Mouse (Mus musculus): ENCODE measurements at regions not wholly inside any gene's neighbourhood (a gene's known extent, or its start where the extent isn't known, plus 50 kb on each side); places are given as distances from the start of the nearest gene placed in this dataset.
A peak's percentile ranks its signal among the peaks of the same experiment; 100 is the strongest.

DNA sequence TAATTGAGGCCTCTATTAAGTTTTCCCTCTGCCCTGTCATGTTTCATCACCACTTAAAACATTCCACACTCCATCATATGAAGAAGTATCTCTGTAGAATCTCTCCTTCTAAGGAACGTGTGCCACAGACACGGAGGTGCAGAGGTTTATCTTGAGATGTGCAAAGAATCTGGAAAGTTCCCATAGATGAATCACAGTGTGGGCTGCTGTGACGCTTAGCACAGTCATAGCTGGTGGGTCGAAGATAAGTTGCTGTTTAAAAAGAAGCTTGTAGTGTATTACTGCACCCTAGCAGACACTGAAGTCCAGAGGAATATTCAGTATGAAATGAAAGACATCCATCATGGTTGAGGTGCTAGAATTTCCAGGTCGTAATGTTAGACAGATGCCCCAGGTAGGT lies 179.9 kb upstream of the 4930583I09Rik start:
- DNase-seq (ENCODE audit: low spot score) = no peak

DNA sequence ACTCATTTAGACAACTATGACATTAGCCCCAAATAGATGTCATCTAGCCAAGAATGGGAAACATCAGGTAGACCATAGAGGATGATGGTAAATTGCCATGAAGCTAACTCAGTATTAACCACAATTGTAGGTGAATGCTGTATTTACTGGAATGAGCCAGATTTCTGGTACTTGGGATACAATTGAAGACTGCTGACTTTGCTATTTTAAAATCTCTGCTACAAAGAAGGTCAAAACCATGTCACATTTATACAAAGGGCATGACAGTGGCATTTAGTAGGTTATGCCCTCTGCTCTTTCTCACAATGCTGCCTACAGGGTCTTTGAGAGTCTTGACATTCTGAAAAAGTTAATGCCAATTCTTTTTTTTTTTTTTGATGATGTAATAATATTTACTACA lies 178.8 kb upstream of the 4930583I09Rik start:
- no peak for DNase-seq (ENCODE audit: low spot score)

DNA sequence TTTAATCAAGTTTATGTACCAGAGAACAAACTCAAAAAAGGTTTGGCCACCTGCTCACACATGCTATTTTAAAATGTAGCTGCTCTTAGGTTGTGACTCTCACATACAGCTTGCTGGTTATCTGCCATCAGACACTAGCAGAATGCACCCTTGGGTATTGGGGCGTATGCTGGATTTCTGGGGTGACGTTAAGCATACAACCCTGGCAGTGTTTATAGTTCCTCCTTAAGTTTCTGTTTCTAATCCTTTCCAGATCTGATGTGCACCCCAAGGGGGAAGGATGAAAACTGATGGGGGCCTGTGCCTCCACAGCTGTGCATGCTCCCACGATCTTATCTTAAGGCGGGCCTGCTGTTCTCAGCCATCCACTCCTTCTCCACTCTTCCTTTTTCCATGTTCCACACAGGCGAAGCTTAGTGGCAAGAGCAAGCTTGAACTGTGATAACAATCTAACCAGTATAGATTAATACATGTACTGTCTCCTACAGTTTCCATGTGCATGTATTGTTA lies 164.8 kb upstream of the 4930583I09Rik start:
- peak; percentile 1 for DNase-seq (ENCODE audit: low spot score)

DNA sequence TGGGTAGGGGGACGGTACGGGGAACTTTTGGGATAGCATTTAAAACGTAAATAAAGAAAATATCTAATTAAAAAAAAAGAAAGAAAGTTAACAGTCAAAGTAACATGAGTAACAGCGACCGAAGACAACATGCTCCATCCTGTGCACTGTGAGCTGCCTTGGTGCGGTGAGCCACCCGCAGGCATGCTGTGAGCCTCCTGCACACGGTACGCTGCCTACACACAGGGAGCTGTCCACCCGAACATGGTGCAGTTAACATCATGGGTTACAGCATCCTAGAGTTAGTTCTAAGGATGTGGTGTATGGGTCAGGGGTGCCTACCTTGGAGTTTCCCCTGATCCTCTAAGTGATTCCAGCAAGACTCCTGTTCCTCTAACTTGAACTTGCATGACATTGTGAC lies 158.6 kb upstream of the 4930583I09Rik start:
- no peak for DNase-seq (ENCODE audit: low spot score)

DNA sequence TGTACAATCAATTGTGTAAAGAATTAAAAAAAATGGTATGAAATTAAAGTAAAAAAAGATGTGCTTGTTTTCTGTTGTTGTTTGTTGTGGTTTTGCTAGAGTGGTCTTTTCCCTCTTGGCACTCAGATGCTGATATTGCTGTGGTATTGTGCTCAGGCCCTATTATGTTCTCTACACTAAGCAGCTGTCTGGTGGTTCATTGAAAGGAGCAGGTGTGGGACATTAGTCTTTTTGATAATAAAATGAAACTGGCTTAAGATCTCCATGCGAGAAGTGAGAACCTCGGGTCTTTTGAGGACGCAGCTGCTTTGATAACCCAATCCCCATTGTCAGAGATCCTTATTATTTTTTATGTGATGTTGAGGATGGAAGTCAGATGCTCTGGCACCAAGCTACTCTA lies 155.4 kb upstream of the 4930583I09Rik start:
- DNase-seq (ENCODE audit: low spot score) = no peak

DNA sequence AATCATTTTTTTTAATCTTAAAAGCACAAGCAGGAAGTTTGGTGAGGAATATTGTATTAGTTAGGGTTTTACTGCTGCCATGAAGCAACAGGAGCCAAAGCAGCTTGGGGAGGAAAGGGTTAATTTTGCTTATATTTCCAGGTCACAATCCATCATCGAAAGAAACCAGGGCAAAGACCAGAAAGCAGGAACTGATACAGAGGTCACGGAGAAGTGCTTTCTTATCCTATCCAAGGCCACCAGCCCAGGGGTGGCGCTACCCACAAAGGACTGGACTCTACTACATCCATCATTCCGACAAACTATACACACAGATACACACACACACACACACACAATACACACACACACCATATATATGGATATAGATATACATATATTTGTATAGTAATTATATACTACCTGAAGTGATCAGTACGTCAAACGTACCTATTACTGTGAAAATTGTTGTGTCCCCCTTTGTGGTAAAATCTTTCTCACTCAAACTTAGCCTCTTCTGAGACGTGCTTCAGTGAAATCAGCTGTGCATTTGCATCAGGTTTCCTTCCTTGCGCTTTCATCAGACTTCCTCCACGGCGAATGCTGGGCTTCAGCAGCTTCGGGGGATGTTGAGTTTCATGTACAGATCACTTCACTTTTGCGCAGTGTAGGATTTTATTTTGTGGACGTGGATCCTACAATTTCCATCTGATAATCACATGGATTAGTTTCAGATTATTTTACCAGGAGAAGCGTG lies 148.6 kb upstream of the 4930583I09Rik start:
- no peak for DNase-seq (ENCODE audit: low spot score)

DNA sequence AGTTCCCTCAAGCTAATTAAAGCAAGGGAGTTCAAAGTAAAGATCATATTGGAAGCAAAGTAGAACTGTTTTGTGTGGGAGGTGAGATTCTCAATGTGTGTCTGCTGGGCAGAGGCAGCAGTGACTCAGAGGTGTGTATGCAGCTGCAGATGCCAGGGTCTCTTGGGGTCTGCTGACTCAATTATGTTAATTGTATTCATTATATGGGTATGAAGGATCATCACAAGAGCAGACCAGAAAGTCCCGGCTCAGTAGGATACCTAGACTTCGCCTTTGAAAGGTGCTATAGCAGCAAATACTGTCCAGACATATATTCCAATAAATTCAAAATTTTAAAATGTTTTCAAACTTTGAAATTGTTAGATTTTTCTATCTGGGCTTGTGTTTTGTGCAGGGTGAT lies 147.6 kb upstream of the 4930583I09Rik start:
- no peak for DNase-seq (ENCODE audit: low spot score)

DNA sequence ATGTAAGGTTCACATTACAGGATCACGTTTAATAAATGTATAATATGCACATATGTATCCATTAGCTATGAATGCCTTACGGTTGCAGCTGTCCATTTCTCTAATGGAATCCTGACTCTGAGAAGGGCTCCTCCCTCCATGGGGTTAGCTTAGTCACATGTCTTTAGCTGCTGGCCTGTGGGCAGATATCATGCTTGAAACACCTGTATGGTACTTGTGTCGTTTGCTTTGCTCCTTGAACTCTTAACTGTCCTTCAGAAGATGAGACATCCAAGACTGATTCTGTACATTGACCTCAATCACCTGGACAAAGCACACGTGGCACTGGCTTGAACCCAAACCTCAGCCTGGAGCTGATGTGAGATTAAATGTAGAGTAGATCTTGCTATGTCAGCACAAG lies 128.3 kb upstream of the 4930583I09Rik start:
- DNase-seq (ENCODE audit: low spot score) = no peak

DNA sequence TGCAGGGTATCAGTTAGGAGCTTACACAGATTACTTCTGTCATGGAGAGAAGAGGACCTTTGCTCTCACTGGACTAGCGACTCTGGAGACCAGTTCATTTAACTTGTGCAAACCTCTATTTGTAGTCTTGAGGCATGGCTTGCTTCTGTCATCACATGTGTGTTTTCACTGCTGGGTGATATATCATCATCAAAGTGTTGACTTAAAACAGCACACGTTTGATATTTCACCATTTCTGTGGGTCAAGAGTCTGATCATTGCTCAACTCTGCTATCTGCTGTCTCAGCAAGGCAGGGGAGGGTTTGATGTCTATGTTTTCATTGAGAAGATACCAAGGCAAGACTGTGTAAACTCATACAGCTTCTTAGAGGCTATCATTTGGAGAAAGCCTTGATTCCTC lies 126.0 kb upstream of the 4930583I09Rik start:
- no peak for DNase-seq (ENCODE audit: low spot score)

DNA sequence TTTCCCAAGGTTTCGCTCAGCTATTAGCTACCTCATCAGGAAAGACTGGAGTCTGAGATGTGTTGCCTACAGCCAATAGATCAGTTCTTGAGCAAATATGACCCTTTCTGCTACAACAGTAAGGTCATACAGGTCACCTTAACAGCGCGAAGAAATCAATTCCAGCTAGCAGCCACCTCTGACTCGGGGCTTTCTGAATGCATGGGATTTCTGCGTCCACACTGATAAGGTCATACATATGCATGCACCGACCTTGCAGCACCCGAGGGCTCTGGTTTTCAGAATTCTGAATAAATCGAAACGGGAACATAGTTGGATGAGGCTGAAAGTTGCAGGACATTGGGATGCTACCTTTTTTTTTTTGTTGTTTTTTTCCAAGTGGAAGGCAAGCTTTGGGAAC lies 121.6 kb upstream of the 4930583I09Rik start:
- DNase-seq (ENCODE audit: low spot score) = no peak

DNA sequence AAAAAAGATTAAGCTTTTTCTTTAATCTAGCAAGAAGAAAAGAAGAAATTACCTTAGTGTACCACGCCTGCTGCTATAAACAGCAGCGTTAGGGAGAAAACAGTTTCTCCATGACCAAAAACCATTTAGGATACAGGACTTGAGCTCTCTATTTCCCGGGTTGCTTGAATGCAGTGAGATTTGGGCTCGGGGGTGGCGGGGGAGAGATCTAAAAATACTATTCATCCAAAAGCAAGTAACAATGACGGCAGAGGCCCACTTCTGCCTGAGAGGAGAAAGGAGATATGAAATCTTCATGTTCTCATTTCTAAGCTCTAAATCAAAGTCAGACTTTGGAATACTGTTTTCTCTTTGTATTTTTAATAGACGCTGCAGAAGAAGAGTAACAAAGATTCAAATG lies 120.6 kb upstream of the 4930583I09Rik start:
- DNase-seq (ENCODE audit: low spot score) = no peak

DNA sequence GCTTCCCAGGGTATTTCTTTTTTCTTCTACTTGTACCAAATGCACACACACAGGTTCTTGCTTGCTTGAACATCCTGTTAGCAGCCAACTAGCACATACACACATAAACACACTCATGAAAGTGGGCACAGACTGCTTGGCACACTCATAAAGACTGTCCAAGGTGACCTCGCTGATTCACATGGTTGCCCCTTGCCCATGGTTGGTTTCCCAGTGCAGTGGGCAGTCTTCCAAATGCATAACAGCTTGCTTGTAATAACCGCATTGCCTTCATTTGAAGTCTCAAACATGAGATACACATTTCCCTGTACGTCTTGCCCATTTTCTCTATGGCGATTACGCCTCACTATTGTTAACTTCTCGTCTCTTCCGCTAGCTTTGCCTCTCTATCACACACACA lies 117.4 kb upstream of the 4930583I09Rik start:
- DNase-seq (ENCODE audit: low spot score) = no peak

DNA sequence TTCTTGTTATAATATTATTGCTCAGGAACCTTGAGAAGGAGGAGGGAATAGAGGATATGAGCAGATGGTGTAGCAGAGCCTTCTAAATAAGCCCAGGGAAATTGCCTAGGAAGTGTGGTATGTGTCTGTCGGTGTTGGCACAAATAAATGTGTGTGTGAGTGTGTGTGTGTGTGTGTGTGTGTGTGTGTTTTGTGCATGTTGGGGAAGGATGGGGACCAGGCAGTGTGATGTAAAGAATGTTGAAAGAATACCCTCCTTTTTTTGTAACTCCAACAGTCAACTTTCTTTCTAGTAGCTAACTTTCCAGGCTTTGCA lies 115.7 kb upstream of the 4930583I09Rik start:
- DNase-seq (ENCODE audit: low spot score) = no peak

DNA sequence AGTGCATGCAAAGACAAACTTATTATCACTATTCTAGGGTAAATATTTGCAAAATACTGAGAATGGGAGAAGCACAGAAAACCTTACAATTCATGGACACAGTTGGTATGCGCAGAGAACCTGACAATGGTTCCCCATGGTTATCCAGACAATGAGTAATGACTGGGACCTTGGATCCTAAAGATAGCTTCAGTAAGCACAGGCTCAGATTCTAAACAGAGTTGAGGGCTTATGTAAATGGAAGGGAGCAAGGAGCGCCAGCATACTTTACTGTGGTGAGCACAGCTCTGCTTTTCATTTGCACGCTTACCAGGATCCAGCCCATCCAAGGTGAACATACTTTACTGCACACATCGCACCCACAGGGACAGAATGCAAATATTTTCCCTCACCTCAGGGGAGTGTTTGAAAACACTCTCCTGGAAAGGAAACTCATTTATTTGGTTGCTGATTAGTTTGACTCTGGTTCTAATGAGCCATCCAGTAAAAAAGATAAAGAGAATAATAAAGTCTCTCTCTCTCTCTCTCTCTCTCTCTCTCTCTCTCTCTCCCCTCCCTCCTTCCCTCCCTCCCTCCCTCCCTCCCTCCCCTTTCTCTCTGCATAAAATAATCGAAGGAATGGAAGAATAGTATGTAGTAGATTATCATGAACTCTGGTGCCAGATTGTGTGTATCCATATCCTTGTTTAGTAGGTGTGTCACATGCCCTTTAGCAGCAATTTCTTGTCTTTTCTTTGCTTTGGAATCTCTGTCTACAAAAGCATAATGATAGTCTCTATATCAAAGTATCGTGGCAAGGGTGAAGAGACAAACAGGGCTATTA lies 115.1 kb upstream of the 4930583I09Rik start:
- no peak for DNase-seq (ENCODE audit: low spot score)

DNA sequence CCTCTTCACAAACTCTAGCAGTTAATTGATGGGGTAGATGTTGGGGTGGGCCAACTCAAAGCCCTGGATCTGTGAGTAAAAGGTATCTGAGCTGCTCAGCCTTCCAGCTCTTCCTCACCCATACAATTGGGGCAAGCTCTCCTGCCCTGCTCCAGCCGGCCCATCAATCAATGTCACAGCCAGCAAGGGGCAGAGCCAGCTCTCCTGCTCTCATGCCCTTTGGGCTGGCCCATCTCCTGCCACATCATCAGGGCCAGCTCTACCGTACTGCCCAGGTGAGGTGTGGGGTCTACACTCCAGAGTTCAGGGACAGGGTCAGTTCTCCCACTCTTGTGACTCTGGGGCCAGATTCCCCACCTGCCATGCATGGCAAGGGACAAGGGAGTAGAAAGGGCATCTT lies 107.3 kb upstream of the 4930583I09Rik start:
- no peak for DNase-seq (ENCODE audit: low spot score)

DNA sequence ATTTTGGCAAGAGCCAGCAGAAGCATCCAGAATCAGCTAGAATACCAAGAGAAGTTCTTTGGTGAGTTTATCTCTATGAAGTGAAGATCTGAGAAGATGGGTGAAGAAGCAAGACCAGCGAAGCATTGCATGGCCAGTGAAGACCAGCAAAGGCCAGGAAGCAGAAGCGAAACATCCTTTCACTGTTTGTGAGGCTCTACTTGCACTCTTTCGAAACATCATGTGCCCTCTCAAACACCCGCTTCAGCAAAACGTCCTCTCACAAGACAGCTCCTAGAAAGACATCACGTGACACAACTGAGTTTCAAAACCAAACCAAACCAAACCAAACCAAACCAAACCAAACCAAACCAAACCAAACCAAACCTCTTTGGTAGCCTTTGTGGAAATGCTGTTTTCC lies 105.7 kb upstream of the 4930583I09Rik start:
- DNase-seq (ENCODE audit: low spot score) = no peak

DNA sequence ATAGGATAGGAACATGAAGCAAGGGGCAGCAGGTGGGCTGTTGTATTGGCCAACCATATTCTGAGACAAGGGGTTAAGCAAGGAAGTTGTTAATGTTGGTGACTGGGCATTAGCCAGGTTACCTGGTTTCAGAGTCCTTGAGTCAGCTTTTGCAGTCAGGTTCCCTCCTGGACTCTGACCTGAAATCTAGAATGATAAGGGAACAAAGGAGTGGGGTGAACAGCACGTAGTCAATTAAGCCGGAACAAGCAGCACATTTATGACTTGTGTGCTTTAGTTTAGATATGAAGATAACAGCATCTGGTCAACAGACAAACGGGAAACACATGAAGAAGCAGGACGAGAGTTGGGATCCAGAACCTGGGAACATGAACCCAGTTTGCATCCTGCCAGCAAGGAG lies 99.8 kb upstream of the 4930583I09Rik start:
- no peak for DNase-seq (ENCODE audit: low spot score)

DNA sequence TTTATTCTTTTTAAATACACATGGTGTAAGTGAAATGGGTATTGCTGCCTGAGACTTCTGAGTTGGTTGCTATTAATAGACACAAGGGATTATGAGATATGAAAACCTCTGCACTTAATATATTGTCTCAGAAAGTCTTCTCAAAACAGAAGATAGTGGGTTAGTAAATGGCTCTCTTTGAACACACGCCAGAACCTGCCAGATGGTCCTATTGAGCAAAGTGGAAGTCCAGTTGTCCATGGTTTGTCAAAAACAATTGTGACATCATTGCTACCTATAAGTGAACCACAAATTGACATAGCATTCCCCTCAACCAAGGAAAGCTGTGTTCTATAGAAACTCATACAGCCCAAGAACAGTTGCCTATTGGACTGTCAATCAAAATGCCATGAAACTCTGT lies 98.5 kb upstream of the 4930583I09Rik start:
- DNase-seq (ENCODE audit: low spot score) = no peak

DNA sequence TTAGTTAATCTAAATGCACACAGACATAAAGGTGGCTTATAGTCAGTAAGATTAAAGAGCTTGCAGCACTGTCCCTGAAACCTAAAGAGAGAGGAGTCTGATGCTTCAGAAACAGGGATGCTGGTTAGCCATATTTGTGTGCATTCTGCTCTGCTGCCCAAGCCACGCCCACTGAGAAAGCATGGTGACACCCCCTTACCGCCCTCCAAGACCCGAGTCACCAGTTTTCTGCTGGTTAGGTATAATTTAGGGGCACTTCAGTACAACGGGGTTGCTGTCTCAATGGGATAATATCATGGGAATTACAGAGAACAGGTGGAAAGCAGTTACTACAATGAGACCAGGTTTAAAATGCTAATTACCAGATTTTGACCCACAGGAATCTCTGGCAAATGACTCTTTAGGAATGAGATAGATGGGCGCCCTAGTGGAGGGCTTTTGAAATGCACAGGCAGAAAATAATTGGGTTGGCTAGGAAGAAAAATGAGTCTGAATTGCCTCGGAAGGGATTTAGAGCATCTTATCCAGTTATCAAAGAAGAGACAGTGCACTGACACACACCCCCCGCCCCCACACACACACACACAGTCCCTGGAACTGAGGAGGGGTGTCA lies 95.1 kb upstream of the 4930583I09Rik start:
- DNase-seq (ENCODE audit: low spot score) = no peak

DNA sequence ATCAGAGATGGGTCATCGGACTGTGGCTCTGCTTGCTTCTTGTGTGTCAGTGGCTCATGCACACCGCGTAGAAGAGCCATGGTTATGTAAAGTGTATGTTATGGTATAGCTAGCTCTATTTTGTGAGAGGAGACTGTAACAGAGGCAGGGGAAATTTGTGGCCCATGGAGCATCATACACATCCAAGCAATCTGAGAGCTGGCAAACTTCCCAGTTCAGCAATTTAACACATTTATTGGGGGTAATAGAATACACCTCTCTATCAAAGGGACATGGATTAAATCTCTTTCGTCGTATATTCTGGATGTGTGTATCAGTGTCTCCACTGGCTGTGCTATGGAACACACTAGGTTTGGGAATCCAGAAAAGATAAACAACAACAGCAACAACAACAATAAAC lies 87.9 kb upstream of the 4930583I09Rik start:
- DNase-seq (ENCODE audit: low spot score) = no peak

DNA sequence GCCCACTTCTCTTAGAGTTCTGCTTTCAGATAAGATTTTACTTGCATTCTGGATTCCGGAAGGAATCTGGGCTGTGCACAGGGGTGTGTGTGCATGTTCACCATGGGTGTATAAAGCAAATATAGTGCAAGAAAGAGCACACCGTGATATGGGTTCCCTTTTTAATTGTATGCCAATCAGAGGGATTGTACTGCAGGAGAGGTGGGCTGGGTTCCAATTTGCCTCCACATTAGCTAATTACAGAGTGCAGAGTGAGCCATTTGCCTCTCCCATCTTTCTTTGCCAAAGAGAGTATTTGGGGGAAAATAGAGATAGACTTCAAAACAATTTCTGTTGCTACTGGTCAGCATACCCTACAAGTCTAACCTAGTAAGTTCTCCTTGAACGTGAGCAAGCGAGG lies 86.4 kb upstream of the 4930583I09Rik start:
- no peak for DNase-seq (ENCODE audit: low spot score)

DNA sequence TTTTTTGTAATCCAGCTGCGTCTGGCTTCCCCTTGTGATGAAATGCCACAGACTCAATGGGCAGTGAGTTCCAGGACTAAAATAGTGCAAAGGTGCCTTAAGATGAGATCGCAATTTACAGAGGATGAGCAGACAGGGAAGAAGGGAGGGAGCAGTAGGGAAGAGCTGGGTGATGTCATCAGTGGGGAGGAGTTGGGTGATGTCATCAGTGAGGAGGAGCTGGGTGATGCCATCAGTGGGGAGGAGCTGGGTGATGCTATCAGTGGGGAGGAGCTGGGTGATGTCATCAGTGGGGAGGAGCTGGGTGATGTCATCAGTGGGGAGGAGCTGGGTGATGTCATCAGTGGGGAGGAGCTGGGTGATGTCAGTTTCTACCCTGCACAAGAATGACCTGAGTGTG lies 84.4 kb upstream of the 4930583I09Rik start:
- DNase-seq (ENCODE audit: low spot score) = no peak

DNA sequence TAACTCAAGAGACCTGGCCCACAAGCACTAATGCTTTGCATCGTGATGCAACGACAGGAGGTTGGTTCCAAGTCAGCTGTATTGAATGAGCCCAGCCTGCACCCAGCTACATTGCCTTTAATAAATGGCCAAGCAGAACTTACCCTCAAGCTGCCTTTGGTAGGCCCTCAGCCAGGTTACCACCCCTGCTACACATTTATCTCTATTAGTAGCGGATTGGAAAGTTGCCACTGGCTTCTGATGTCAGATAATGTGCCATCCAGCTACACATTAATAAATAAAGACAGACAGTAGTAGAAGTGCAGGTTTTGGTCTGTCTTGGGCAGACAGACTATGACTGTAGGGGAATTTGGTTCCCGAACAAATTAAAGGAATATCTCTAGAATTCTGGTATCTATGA lies 82.0 kb upstream of the 4930583I09Rik start:
- DNase-seq (ENCODE audit: low spot score) = no peak

Data from heart, adult 8-10 months (tissue).